Mouse (Mus musculus) MN1 (cell line): ENCODE results near the gene Smarca2.
A peak's percentile ranks its signal among the peaks of the same experiment; 100 is the strongest.
"Not testable (repeated sequence)": the region's sequence is repeated elsewhere in the genome, so short reads cannot be mapped to it uniquely, and the experiment has no call there.

ENCODE experiments used
- DNase-seq: peaks from one replicate; pipeline ENCODE4 v3.0.0-alpha.2; 2016; ENCODE audit warnings: low spot score

Smarca2 gene

GRCm38 (mm10) chr19:26697107-26697506, 92.3 kb downstream of the Smarca2 start:
- DNase-seq: no peak

- no peak for DNase-seq
These were observed 99.8 kb downstream of the Smarca2 start for GRCm38 (mm10) chr19:26704545-26705209.

GRCm38 (mm10) chr19:26706910-26707309, 102.1 kb downstream of the Smarca2 start:
- DNase-seq: no peak

DNA sequence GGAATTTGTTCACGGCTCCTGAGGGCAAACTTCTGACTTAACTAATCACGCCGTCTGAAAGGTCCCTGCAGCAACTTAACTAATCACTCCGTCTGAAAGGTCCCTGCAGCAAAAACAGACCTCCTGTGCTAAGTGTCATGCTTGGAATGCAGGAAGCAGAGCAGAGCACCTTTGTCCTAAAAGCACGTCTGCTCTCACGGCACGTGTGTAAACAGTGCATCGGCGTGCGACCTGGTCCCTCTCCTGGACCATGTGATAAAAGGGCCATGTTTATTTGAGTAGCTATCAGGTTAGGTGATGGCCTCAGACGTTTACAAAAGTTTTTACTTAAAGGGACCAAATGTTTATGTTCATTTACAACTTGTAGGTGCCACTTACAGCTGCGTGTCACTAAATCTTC, 104.2 kb downstream of the Smarca2 start:
- no peak for DNase-seq

GRCm38 (mm10) chr19:26711268-26711667, 106.4 kb downstream of the Smarca2 start:
- no peak for DNase-seq

GRCm38 (mm10) chr19:26716217-26716616, 111.4 kb downstream of the Smarca2 start:
- no peak for DNase-seq

DNA sequence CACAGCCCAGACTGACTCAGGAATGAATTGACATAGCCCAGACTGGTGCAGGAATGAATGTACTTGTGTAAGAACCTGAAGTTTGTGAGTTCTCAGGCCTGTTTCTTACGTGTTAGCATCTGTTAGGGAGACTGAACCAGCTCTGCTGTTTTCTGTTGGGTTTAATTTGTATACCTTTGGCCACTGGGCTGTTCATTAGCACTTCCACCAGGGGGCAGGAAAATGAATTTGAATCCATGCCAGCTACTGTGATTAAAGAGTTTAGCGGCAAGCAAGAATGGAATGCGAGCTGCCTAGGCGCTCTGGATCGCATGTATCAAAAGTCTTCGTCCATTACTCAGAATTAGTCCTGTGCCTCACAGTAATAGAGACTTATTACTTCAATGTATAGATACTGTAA, 113.4 kb downstream of the Smarca2 start:
- DNase-seq: no peak

DNA sequence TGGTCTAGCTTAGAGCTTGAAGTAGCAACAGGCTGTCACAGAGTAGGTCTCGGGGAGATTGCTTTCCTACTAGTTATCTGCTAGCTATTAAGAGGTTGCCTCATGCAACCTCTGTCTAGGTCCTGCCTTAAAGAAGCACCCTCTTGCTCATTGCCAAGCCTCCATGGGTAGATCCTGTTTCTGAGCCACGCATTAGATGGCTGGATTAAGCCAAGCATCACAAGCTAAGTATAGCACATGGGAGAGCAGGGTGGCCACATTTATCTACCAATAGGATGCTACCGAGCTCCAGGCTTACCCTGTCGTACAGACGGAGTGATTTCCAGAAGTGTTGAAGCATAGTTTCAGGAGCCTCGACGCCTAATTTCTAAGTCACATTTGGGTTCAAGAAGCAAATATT, 114.3 kb downstream of the Smarca2 start:
- DNase-seq: no peak

DNA sequence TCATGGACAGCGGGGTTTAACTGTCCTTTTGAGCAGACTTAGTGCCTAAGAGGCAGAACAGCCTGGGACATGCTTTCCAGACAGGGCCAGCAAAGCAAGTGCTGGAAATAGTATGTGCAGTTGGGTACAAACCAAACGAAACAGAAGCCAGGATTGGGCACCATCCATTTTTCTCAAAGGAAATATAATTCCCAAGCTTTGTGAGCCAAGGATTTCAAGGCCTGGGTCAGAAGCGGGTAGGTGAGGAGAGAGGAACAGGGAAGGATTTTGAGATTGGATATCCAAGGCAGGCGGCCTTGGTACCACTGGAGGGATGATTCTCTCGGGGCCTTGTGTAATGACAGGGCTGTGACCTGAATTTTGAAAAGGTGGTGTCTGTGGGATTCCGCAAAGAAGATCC, 116.9 kb downstream of the Smarca2 start:
- no peak for DNase-seq

GRCm38 (mm10) chr19:26723899-26724298, 119.0 kb downstream of the Smarca2 start:
- no peak for DNase-seq

- no peak for DNase-seq
These were observed 119.8 kb downstream of the Smarca2 start for GRCm38 (mm10) chr19:26724626-26725025.

DNA sequence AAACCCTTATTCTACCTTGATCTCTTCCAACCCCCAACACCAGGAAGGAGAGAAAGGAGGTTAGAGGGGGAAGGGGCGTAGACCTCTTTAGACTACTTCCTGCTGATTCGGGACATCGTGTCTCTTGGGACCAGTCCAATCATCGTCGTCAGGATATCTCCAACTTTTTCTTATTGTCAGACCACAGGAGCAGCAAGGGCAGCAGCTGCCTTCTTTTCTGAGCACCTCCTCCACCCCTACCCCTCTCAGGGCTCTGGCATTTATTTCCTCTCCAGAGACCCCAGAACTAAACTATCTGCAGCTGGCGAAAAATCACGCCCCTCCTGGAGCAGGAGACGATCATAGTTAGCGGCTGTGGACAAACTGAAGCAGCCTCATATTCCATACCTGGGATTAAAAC, 122.9 kb downstream of the Smarca2 start:
- no peak for DNase-seq

GRCm38 (mm10) chr19:26730486-26730885, 125.6 kb downstream of the Smarca2 start:
- no peak for DNase-seq

DNA sequence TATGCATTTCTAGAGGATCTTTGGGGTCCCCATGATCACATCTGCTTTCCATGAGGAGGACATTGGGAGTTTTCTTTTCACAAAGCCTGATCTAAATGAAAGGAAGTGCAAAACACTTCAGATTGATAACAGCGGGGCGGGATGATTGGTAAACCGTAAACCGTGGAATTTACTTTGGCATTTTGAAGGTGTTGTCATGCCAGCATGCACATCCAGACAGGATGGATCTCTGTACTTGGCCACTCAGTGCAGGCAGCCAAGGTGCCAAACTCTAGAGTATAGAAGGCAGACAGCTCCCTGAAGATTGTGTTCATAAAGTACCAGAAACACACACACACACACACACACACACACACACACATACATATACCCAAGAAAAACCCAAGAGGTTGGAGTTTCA, 126.3 kb downstream of the Smarca2 start:
- DNase-seq: no peak

GRCm38 (mm10) chr19:26731809-26732208, 127.0 kb downstream of the Smarca2 start:
- DNase-seq: peak; percentile 22

GRCm38 (mm10) chr19:26733055-26733454, 128.2 kb downstream of the Smarca2 start:
- DNase-seq: no peak

DNA sequence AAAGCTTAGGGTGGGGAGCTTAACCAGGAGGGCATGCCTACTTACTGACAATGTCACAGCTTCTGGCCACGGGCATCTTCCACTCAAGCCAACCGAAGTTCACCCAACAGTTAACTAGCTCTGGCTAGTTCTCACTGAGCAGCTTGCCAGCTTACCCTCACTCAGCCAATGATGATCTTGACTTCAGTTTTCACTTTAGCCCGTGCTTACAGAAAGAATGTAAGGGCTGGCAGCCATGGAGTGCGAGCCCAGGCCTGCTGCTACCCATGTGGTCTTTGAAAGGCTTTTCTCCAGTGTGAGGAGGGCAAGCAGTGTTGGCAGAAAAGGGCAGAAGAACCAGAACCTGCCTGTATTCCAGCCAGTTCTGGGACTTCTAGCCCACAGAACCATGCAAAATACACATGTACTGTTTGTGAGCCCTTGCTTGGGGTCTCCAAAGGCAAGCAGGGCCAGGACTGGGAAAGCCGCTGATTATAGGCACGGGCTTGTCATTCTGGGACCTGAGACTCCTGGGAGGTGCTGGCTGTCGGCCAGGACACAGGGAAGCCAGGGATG, 128.8 kb downstream of the Smarca2 start:
- DNase-seq: no peak

- DNase-seq: no peak
These were observed 129.9 kb downstream of the Smarca2 start for GRCm38 (mm10) chr19:26734704-26735109.

- not testable (repeated sequence) for DNase-seq
These were observed 140.2 kb downstream of the Smarca2 start for GRCm38 (mm10) chr19:26745021-26745420.

DNA sequence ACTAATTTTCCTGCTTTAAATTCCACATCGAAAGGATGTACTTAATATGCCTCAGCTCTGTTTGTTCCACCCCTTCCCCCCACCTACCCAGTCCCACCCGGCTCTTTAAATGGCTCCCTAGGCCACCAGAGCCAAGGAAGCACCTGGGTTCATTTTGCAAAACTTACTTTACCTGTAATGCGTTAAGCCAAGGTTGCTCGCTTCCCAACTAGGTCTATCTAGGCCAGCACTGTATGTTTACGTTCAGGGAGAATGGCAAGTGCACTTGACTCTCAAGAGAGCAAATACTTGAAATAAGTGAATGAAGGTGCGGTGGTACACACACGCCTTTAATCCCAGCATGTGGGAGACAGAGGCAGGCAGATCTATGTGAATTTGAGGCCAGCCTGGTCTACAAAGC, 140.7 kb downstream of the Smarca2 start:
- DNase-seq: no peak

DNA sequence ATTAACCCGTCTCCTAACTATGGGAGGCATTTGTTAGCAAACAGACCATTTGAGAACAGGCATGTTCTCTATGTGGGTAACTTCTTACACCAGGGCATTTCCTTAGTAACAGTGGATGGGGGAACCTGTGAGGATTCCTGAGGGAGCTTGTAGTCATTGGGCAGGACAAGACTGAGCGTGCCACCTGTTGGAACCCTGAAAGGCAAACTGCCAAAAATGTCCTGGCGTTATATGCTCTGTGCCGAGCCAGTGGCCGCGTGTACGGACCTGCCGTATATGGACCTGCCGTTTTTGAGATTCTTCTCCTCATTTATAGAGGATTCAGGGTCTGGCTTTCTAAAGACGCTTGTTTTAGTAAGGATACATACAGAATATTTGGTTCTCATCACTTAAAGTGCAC, 141.4 kb downstream of the Smarca2 start:
- DNase-seq: no peak

GRCm38 (mm10) chr19:26746709-26747467, 142.0 kb downstream of the Smarca2 start:
- DNase-seq: no peak
